Mouse (Mus musculus): ENCODE measurements around the gene Prox2. TPM values are rescaled to one million over a fixed set of nuclear protein-coding genes. Genes with fewer than 3 reads are reported as not detected.
A peak's percentile ranks its signal among the peaks of the same experiment; 100 is the strongest.

The Prox2 gene
- total and polyA plus RNA-seq, 3 experiments: 2.4 to 13.3 (median 4.5) TPM

GRCm38 (mm10) chr12:85110011-85110697 lies 405 bp downstream of the Prox2 start:
- dilution Hi-C loops (cut with MboI; ENCODE audit: extremely low pct_ligation_motif_present, extremely low pct_unique_long_range_greater_than_20kb, low sequenced_read_pairs): no loop called here
- H3K4me1 ChIP-seq (ENCODE audit: control insufficient read depth in 1 of 2, insufficient read depth in 2 of 2): peaks cover 3 to 68% of the 10 kb centered on the region in 2 experiments; a peak in 2 of 4 replicates

GRCm38 (mm10) chr12:85109426-85109825 lies 1.1 kb downstream of the Prox2 start:
- H3K36me3 ChIP-seq (replicated peaks in 1 of 2; ENCODE audit: control insufficient read depth in 1 of 2, insufficient read depth in 1 of 2, low read length in 1 of 2): peaks cover 0 to 29% of the 10 kb centered on the region in 2 experiments
- peak overlapping the region; percentile 30 for H3K9ac ChIP-seq (ENCODE audit: insufficient read depth, low read depth)
- DNase-seq (ENCODE audit: extremely low read depth): no peak
- in situ Hi-C loops (cut with MboI; ENCODE audit: low pct_ligation_motif_present, low pct_unique_long_range_greater_than_20kb, low sequenced_read_pairs): no loop called here
- H3K4me1 ChIP-seq (ENCODE audit: control insufficient read depth in 1 of 2, insufficient read depth in 2 of 2): peaks cover 9 to 68% of the 10 kb centered on the region in 2 experiments
- H3K27ac ChIP-seq (ENCODE audit: insufficient read depth, low read depth): peak overlapping the region; percentile 49
- H3K4me2 ChIP-seq (ENCODE audit: insufficient read depth, low read depth, poor library complexity, severe bottlenecking): peak overlapping the region; percentile 94
- dilution Hi-C loops (cut with MboI; ENCODE audit: extremely low pct_ligation_motif_present, extremely low pct_unique_long_range_greater_than_20kb, low sequenced_read_pairs): no loop called here
- H3K27me3 ChIP-seq (replicated peaks): no peaks in the 10 kb centered on the region
- TF ChIP-seq KAT2A (IDR thresholded peaks at IDR 0.05; ENCODE audit: insufficient replicate concordance, low read length) (no peak), CHD1 (IDR thresholded peaks at IDR 0.05; ENCODE audit: low read depth, low read length) (0 out of 2 replicates have a peak, but pooled peaks have one; percentile 4)
- H3K79me2 ChIP-seq (replicated peaks; ENCODE audit: control insufficient read depth, extremely low read depth, insufficient read depth, poor library complexity, severe bottlenecking): peaks cover 50% of the 10 kb centered on the region
- H3K9me3 ChIP-seq (replicated peaks; ENCODE audit: low read length): no peaks in the 10 kb centered on the region
- peak overlapping the region; percentile 77 to 97 (median 82) for H3K4me3 ChIP-seq (replicated peaks in 1 of 3; ENCODE audit: low read depth in 2 of 3, low read length in 2 of 3, poor library complexity in 1 of 3)

More at GRCm38 (mm10) chr12:85110011-85110697, 405 bp downstream of the Prox2 start:
- Histone ChIP-seq H3K27ac (ENCODE audit: insufficient read depth, low read depth) (peak overlapping the region; percentile 50), H3K4me2 (ENCODE audit: insufficient read depth, low read depth, poor library complexity, severe bottlenecking) (peak overlapping the region; percentile 94), H3K4me3 (replicated peaks in 1 of 3; ENCODE audit: low read depth in 2 of 3, low read length in 2 of 3, poor library complexity in 1 of 3) (peak overlapping the region; percentile 77 to 97 (median 82)), H3K9me3 (replicated peaks; ENCODE audit: low read length) (no peaks in the 10 kb centered on the region), H3K79me2 (replicated peaks; ENCODE audit: control insufficient read depth, extremely low read depth, insufficient read depth, poor library complexity, severe bottlenecking) (peaks cover 50% of the 10 kb centered on the region), H3K36me3 (replicated peaks in 1 of 2; ENCODE audit: control insufficient read depth in 1 of 2, insufficient read depth in 1 of 2, low read length in 1 of 2) (peaks cover 6 to 28% of the 10 kb centered on the region in 2 experiments), H3K27me3 (replicated peaks) (no peaks in the 10 kb centered on the region), H3K9ac (ENCODE audit: insufficient read depth, low read depth) (peak overlapping the region; percentile 71)
- TF ChIP-seq TCF12 (IDR thresholded peaks at IDR 0.05; ENCODE audit: low read depth, low read length) (no peak), EP300 (IDR thresholded peaks at IDR 0.05; ENCODE audit: low read length) (0 out of 2 replicates have a peak, but pooled peaks have one; percentile 6), RAD21 (IDR thresholded peaks at IDR 0.05; ENCODE audit: low read depth, low read length) (no peak)
- DNase-seq (ENCODE audit: extremely low read depth): no peak
- in situ Hi-C loops (cut with MboI; ENCODE audit: low pct_ligation_motif_present, low pct_unique_long_range_greater_than_20kb, low sequenced_read_pairs): no loop called here

GRCm38 (mm10) chr12:85108643-85109042 lies 1.9 kb downstream of the Prox2 start:
- Histone ChIP-seq H3K4me2 (ENCODE audit: insufficient read depth, low read depth, poor library complexity, severe bottlenecking) (peak overlapping the region; percentile 94), H3K79me2 (replicated peaks; ENCODE audit: control insufficient read depth, extremely low read depth, insufficient read depth, poor library complexity, severe bottlenecking) (peaks cover 53% of the 10 kb centered on the region), H3K9ac (ENCODE audit: insufficient read depth, low read depth) (peak overlapping the region; percentile 30; the same call in 1 of the 2 replicates), H3K4me1 (ENCODE audit: control insufficient read depth in 1 of 2, insufficient read depth in 2 of 2) (peaks cover 13 to 68% of the 10 kb centered on the region in 2 experiments), H3K9me3 (replicated peaks; ENCODE audit: low read length) (peaks cover 5% of the 10 kb centered on the region), H3K27ac (ENCODE audit: insufficient read depth, low read depth) (no peak overlapping the region), H3K27me3 (replicated peaks) (no peaks in the 10 kb centered on the region), H3K36me3 (replicated peaks in 1 of 2; ENCODE audit: control insufficient read depth in 1 of 2, insufficient read depth in 1 of 2, low read length in 1 of 2) (peaks cover 7 to 32% of the 10 kb centered on the region in 2 experiments), H3K4me3 (replicated peaks in 1 of 3; ENCODE audit: low read depth in 2 of 3, low read length in 2 of 3, poor library complexity in 1 of 3) (no peak overlapping the region)
- no peak for DNase-seq (ENCODE audit: extremely low read depth)
- dilution Hi-C loops (cut with MboI; ENCODE audit: extremely low pct_ligation_motif_present, extremely low pct_unique_long_range_greater_than_20kb, low sequenced_read_pairs): no loop called here
- in situ Hi-C loops (cut with MboI; ENCODE audit: low pct_ligation_motif_present, low pct_unique_long_range_greater_than_20kb, low sequenced_read_pairs): no loop called here
- no peak for TF ChIP-seq NRF1 (IDR thresholded peaks at IDR 0.05; ENCODE audit: low read depth, low read length)
- TF ChIP-seq JUND (conservative IDR thresholded peaks at IDR 0.05; ENCODE audit: low read depth, low read length): no peak
- TF ChIP-seq E2F4 (IDR thresholded peaks at IDR 0.05; ENCODE audit: insufficient replicate concordance, low read depth, low read length): no peak
- TF ChIP-seq RAD21 (IDR thresholded peaks at IDR 0.05; ENCODE audit: low read depth, low read length): no peak; the same call in 1 of the 2 replicates
- no peak for TF ChIP-seq MYC (IDR thresholded peaks at IDR 0.05; ENCODE audit: low read depth, low read length)
- no peak for TF ChIP-seq MAZ (IDR thresholded peaks at IDR 0.05; ENCODE audit: low read depth, low read length)
- no peak for TF ChIP-seq UBTF (IDR thresholded peaks at IDR 0.05; ENCODE audit: low read depth, low read length)
- no peak; the same call in 1 of the 2 replicates for TF ChIP-seq MEF2A (IDR thresholded peaks at IDR 0.05; ENCODE audit: borderline replicate concordance, low read depth, low read length)
- TF ChIP-seq CTCF (conservative IDR thresholded peaks at IDR 0.05 in 1 of 2, IDR thresholded peaks at IDR 0.05 in 1 of 2; ENCODE audit: low read depth in 2 of 2, low read length in 2 of 2): peak in 1 of 2 experiments; percentile 4; a peak in 1 of 4 replicates
- 0 out of 2 replicates have a peak, but pooled peaks have one; percentile 25 for TF ChIP-seq TBP (conservative IDR thresholded peaks at IDR 0.05; ENCODE audit: low read depth, low read length)
- no peak for TF ChIP-seq RCOR1 (conservative IDR thresholded peaks at IDR 0.05; ENCODE audit: low read depth, low read length)
- TF ChIP-seq MAFK (IDR thresholded peaks at IDR 0.05; ENCODE audit: insufficient replicate concordance, low read length): no peak
- TF ChIP-seq CHD1 (IDR thresholded peaks at IDR 0.05; ENCODE audit: low read depth, low read length): 0 out of 2 replicates have a peak, but pooled peaks have one; percentile 5
- TF ChIP-seq EP300 (IDR thresholded peaks at IDR 0.05; ENCODE audit: low read length): no peak
- no peak for TF ChIP-seq PAX5 (IDR thresholded peaks at IDR 0.05; ENCODE audit: low read length)
- 0 out of 2 replicates have a peak, but pooled peaks have one; percentile 10 for TF ChIP-seq BHLHE40 (IDR thresholded peaks at IDR 0.05; ENCODE audit: low read depth, low read length)
- no peak for TF ChIP-seq ZMIZ1 (IDR thresholded peaks at IDR 0.05; ENCODE audit: low read depth, low read length)
- TF ChIP-seq JUN (IDR thresholded peaks at IDR 0.05; ENCODE audit: insufficient read depth, low read depth, low read length): peak; percentile 12; the same call in 1 of the 2 replicates
- TF ChIP-seq USF1 (IDR thresholded peaks at IDR 0.05; ENCODE audit: low read depth, low read length): no peak
- no peak for TF ChIP-seq HCFC1 (IDR thresholded peaks at IDR 0.05; ENCODE audit: low read depth, low read length)
- TF ChIP-seq KAT2A (IDR thresholded peaks at IDR 0.05; ENCODE audit: insufficient replicate concordance, low read length): no peak

All from CH12.LX (cell line).